Mouse (Mus musculus) forebrain, embryonic 16.5 days (tissue): Measurements from ENCODE around the gene Dync1i2. TPM values are rescaled to one million over a fixed set of nuclear protein-coding genes. Genes with fewer than 3 reads are reported as not detected.

Experiments
- ATAC-seq: fragments of 200-750 bp; cut with Nextera tagmentation; 2 replicates; pipeline ENCODE4 v1.8.0; 2017; ENCODE audit warnings: mild to moderate bottlenecking, moderate library complexity
- H3K27ac ChIP-seq: fragments of 300-500 bp; sonication (generic); 2 replicates; pipeline ENCODE4 v1.5.1; 2014; ENCODE audit warnings: low read length, control low read depth
- H3K27me3 ChIP-seq: fragments of 300-500 bp; sonication (generic); replicated peaks from 2 replicates; pipeline ENCODE4 v1.6.1; 2014; ENCODE audit warnings: low read length; ENCODE audit not compliant: control insufficient read depth, insufficient read depth
- H3K36me3 ChIP-seq: fragments of 300-500 bp; sonication (generic); 2 replicates; pipeline ENCODE4 v1.6.1; 2014; ENCODE audit not compliant: control insufficient read depth, insufficient read depth
- H3K4me1 ChIP-seq: fragments of 300-500 bp; sonication (generic); replicated peaks from 2 replicates; pipeline ENCODE4 v1.6.1; 2014; ENCODE audit warnings: low read length; ENCODE audit not compliant: control insufficient read depth, insufficient read depth
- H3K4me2 ChIP-seq: fragments of 300-500 bp; sonication (generic); 2 replicates; pipeline ENCODE4 v1.6.1; 2014; ENCODE audit warnings: mild to moderate bottlenecking, low read length, control low read depth
- H3K4me3 ChIP-seq: fragments of 300-500 bp; sonication (generic); replicated peaks from 2 replicates; pipeline ENCODE4 v1.5.1; 2014; ENCODE audit warnings: mild to moderate bottlenecking, low read length, control low read depth
- H3K9ac ChIP-seq: fragments of 300-500 bp; sonication (generic); replicated peaks from 2 replicates; pipeline ENCODE4 v1.6.1; 2014; ENCODE audit warnings: low read depth, low read length, control low read depth
- H3K9me3 ChIP-seq: fragments of 300-500 bp; sonication (generic); 2 replicates; pipeline ENCODE4 v1.6.1; 2016; ENCODE audit warnings: low read length; ENCODE audit not compliant: control insufficient read depth
- WGBS: fragments of 180-500 bp; shearing (Covaris S2); extraction: QIAGEN DNeasy Blood & Tissue Kit; methylation state at CpG from one replicate; pipeline ENCODE4 v1.1.7; 2014; 5-methylcytosine and 5-hydroxymethylcytosine counted together
- polyA plus RNA-seq: library from polyadenylated mRNA; unstranded; fragments of >200 nt; fragmentation: Nextera tagmentation; extraction: Ambion mirVana; gene quantifications from 2 replicates; pipeline ENCODE4 v1.2.1, GENCODE M21; 2015

Gene Dync1i2
- polyA plus RNA-seq, 1 experiment from 2014 or later: 189 TPM

GRCm38 (mm10) chr2:71278791-71279775 is 67.6 kb downstream of the Dync1i2 start:
- Histone ChIP-seq H3K27me3 (no peaks in the 10 kb centered on the region), H3K27ac (no peak overlapping the region), H3K4me3 (no peak overlapping the region), H3K4me2 (no peak overlapping the region), H3K36me3 (peaks cover 9% of the 10 kb centered on the region), H3K9me3 (no peaks in the 10 kb centered on the region), H3K4me1 (peaks cover 10% of the 10 kb centered on the region), H3K9ac (no peak overlapping the region)
- peak; percentile 54; the same call in 1 of the 2 replicates for ATAC-seq
- WGBS: 39% methylated on average over 23 of the region's 23 CpGs

- no peak overlapping the region for H3K9ac ChIP-seq
- WGBS: 88% methylated on average over 1 of the region's 1 CpGs
- no peak overlapping the region for H3K27ac ChIP-seq
- no peaks in the 10 kb centered on the region for H3K27me3 ChIP-seq
- ATAC-seq: 0 out of 2 replicates have a peak, but pooled peaks have one; percentile 31
- no peak overlapping the region for H3K4me2 ChIP-seq
- H3K4me3 ChIP-seq: no peak overlapping the region
- H3K36me3 ChIP-seq: peaks cover 9% of the 10 kb centered on the region
- no peaks in the 10 kb centered on the region for H3K9me3 ChIP-seq
- peaks cover 10% of the 10 kb centered on the region for H3K4me1 ChIP-seq
Measured at GRCm38 (mm10) chr2:71281981-71282380, 70.5 kb downstream of the Dync1i2 start.

- ATAC-seq: peak; percentile 69; the same call in 1 of the 2 replicates
- Histone ChIP-seq H3K27ac (peak overlapping the region; percentile 41; the same call in 1 of the 2 replicates), H3K9ac (no peak overlapping the region), H3K36me3 (no peaks in the 10 kb centered on the region; the same call in 1 of the 2 replicates), H3K4me1 (peaks cover 12% of the 10 kb centered on the region), H3K9me3 (no peaks in the 10 kb centered on the region), H3K4me3 (no peak overlapping the region), H3K27me3 (no peaks in the 10 kb centered on the region), H3K4me2 (no peak overlapping the region)
- 42% methylated on average over 6 of the region's 6 CpGs for WGBS
Measured at GRCm38 (mm10) chr2:71290107-71290775, 78.7 kb downstream of the Dync1i2 start.

GRCm38 (mm10) chr2:71291566-71291965 is 80.1 kb downstream of the Dync1i2 start:
- WGBS: 70% methylated on average over 5 of the region's 5 CpGs
- no peak overlapping the region for H3K27ac ChIP-seq
- no peak overlapping the region for H3K9ac ChIP-seq
- peaks cover 12% of the 10 kb centered on the region for H3K4me1 ChIP-seq
- H3K4me3 ChIP-seq: no peak overlapping the region
- no peaks in the 10 kb centered on the region for H3K36me3 ChIP-seq
- H3K9me3 ChIP-seq: no peaks in the 10 kb centered on the region
- H3K4me2 ChIP-seq: no peak overlapping the region
- H3K27me3 ChIP-seq: no peaks in the 10 kb centered on the region
- ATAC-seq: no peak

GRCm38 (mm10) chr2:71293983-71294382 is 82.5 kb downstream of the Dync1i2 start:
- no peak for ATAC-seq
- Histone ChIP-seq H3K4me1 (peaks cover 12% of the 10 kb centered on the region), H3K27me3 (no peaks in the 10 kb centered on the region)

DNA sequence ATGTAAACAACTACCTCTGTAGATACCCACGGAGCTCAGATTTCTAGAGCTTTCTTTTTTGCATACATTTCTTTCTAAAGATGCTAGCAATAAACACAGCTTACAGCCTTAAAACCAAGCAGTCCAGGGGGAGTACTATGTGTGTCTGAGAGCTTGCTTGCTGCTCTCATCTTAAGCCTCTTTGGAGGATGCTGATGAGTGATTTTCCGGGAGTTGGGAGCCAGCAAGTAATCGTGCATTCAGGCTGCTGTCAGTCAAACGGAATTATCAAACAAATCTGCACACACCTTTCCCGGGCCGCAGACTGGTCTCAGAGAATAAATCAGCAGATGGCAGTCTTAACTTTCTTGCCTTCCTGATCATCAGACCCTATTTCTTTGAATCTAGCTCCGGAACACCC is 83.0 kb downstream of the Dync1i2 start:
- Histone ChIP-seq H3K9ac (no peak overlapping the region), H3K4me3 (no peak overlapping the region), H3K4me2 (0 out of 2 replicates have a peak overlapping the region, but pooled peaks have one; percentile 0), H3K36me3 (no peaks in the 10 kb centered on the region), H3K9me3 (no peaks in the 10 kb centered on the region), H3K4me1 (peaks cover 12% of the 10 kb centered on the region), H3K27ac (peak overlapping the region; percentile 56; the same call in 1 of the 2 replicates), H3K27me3 (no peaks in the 10 kb centered on the region)
- ATAC-seq: 0 out of 2 replicates have a peak, but pooled peaks have one; percentile 36
- 9% methylated on average over 7 of the region's 7 CpGs for WGBS

More at GRCm38 (mm10) chr2:71293983-71294382, 82.5 kb downstream of the Dync1i2 start:
- H3K9ac ChIP-seq: no peak overlapping the region
- peak overlapping the region; percentile 16; the same call in 1 of the 2 replicates for H3K27ac ChIP-seq
- WGBS: 46% methylated on average over 3 of the region's 3 CpGs
- no peak overlapping the region for H3K4me3 ChIP-seq
- H3K9me3 ChIP-seq: no peaks in the 10 kb centered on the region
- H3K36me3 ChIP-seq: no peaks in the 10 kb centered on the region
- no peak overlapping the region for H3K4me2 ChIP-seq

DNA sequence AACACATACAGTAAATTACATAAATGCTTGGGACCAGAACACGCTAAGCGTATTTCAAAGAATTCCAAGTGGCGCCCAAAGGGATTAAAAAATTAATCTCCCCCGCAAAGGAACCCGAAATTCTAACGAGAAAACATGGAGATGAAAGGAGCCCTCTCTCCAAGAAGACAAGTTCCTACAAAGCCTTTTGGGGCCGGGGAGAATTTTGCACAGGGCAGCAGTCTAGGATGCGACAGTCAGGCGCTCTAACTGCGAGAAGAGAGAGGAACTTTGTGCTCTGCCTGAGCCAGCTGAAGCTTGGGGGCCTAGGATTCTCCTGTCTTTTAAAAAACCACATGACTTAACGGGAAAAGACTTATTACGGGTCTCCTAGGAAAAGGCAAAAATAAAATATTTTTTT is 84.3 kb downstream of the Dync1i2 start:
- H3K9me3 ChIP-seq: no peaks in the 10 kb centered on the region
- WGBS: 56% methylated on average over 12 of the region's 12 CpGs
- H3K4me2 ChIP-seq: no peak overlapping the region
- no peak for ATAC-seq
- peaks cover 7% of the 10 kb centered on the region for H3K4me1 ChIP-seq
- no peaks in the 10 kb centered on the region for H3K27me3 ChIP-seq
- no peak overlapping the region for H3K9ac ChIP-seq
- H3K36me3 ChIP-seq: no peaks in the 10 kb centered on the region
- H3K27ac ChIP-seq: no peak overlapping the region
- no peak overlapping the region for H3K4me3 ChIP-seq

- H3K9ac ChIP-seq: no peak overlapping the region
- H3K9me3 ChIP-seq: no peaks in the 10 kb centered on the region
- no peaks in the 10 kb centered on the region for H3K36me3 ChIP-seq
- H3K27ac ChIP-seq: no peak overlapping the region
- 84% methylated on average over 1 of the region's 1 CpGs for WGBS
- no peaks in the 10 kb centered on the region for H3K27me3 ChIP-seq
- H3K4me1 ChIP-seq: peaks cover 12% of the 10 kb centered on the region
- no peak for ATAC-seq
- H3K4me3 ChIP-seq: no peak overlapping the region
- H3K4me2 ChIP-seq: no peak overlapping the region
Measured at GRCm38 (mm10) chr2:71297501-71297900, 86.0 kb downstream of the Dync1i2 start.

DNA sequence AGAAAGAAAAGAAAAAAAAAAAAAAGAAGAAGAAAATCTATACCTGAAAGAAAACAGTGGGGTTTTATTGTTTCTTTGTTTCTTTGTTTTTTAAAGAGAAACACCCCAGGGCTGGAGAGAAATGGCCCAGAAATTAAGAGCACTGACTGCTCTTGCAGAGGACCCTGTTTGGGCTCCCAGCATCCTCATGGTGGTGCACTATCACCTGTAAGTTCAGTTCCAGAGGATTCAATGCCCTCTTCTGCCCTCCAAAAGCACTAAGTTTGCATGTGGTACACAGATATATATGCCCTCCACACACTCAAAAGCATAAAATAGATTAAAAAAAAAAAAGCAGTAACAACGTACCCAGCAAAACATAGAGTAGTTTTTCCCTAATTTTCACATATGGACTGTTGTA is 87.2 kb downstream of the Dync1i2 start:
- 91% methylated on average over 1 of the region's 1 CpGs for WGBS
- Histone ChIP-seq H3K36me3 (no peaks in the 10 kb centered on the region), H3K9ac (no peak overlapping the region), H3K9me3 (no peaks in the 10 kb centered on the region), H3K4me1 (peaks cover 16% of the 10 kb centered on the region), H3K4me3 (no peak overlapping the region), H3K27ac (no peak overlapping the region), H3K4me2 (no peak overlapping the region), H3K27me3 (no peaks in the 10 kb centered on the region)
- ATAC-seq: no peak
